Mouse (Mus musculus): ENCODE data around the gene Ppm1b. TPM values are rescaled to one million over a fixed set of nuclear protein-coding genes. Genes with fewer than 3 reads are reported as not detected.

The Ppm1b gene
- polyA plus RNA-seq, 1 experiment from 2014 or later: 53.4 TPM

DNA sequence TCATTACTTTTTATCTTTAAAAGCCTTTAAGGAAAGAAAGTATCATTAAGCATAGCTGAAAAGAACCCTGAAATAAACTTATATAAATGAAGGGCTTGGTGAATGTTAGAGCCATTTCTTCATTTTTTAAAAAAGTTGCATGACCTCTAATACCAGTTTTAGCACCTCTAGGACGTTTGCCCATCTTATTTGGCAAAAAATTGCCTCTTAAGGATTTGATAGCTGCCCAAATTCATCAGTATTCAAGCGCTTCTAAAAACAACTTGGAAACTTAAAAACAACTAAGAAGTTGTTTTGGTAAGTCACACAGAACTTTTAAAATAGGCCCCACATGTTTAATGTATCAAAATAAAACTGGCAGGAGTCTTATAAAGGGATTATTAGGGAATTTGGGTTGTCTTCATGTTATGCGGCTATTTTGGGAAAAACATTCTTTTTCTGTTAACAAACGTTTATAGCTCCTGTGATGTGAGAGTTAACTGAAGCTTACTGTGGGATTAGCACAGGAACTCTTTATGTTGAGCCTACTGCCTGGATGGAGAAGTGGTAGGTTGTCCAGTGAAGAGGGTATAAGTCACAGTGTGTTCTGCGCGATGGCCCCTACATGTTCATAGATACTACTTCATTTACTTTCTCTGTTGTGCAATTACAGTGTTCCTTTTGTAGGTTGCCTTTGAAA lies 2.6 kb downstream of the Ppm1b start:
- 27% methylated on average over 6 of the region's 6 CpGs for WGBS
- H3K4me3 ChIP-seq: peak overlapping the region; percentile 98
- H3K36me3 ChIP-seq: no peaks in the 10 kb centered on the region
- H3K9me3 ChIP-seq: no peaks in the 10 kb centered on the region
- no peak for ATAC-seq (ENCODE audit: extremely low read depth, insufficient number of reproducible peaks, low FRiP score, low TSS enrichment)
- H3K4me1 ChIP-seq: peaks cover 29% of the 10 kb centered on the region
- H3K27me3 ChIP-seq (replicated peaks): no peaks in the 10 kb centered on the region
- peak overlapping the region; percentile 74 for H3K4me2 ChIP-seq
- no peak overlapping the region for H3K27ac ChIP-seq (replicated peaks)
- H3K9ac ChIP-seq: peak overlapping the region; percentile 99

DNA sequence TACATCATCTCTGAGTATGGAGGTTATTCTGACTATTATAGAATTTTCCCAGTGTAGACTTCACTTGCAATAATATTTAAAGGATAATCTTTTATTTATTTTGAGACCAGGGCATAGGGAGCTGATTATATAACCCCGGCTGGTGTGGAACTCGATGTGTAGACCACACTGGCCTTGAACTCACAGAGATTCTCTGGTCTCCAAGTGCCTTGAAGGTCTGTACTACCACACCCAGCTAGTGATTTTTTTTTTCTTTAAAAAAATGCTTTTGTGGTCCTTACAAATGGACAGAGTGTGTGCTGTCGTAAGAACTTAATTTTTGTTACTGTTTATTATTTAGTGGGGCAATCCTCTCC lies 3.1 kb downstream of the Ppm1b start:
- peaks cover 29% of the 10 kb centered on the region for H3K4me1 ChIP-seq
- H3K4me3 ChIP-seq: peak overlapping the region; percentile 98
- no peaks in the 10 kb centered on the region for H3K36me3 ChIP-seq
- 60% methylated on average over 3 of the region's 3 CpGs for WGBS
- no peak for ATAC-seq (ENCODE audit: extremely low read depth, insufficient number of reproducible peaks, low FRiP score, low TSS enrichment)
- H3K4me2 ChIP-seq: peak overlapping the region; percentile 74
- no peaks in the 10 kb centered on the region for H3K27me3 ChIP-seq (replicated peaks)
- no peak overlapping the region for H3K27ac ChIP-seq (replicated peaks)
- H3K9ac ChIP-seq: peak overlapping the region; percentile 99
- no peaks in the 10 kb centered on the region for H3K9me3 ChIP-seq

DNA sequence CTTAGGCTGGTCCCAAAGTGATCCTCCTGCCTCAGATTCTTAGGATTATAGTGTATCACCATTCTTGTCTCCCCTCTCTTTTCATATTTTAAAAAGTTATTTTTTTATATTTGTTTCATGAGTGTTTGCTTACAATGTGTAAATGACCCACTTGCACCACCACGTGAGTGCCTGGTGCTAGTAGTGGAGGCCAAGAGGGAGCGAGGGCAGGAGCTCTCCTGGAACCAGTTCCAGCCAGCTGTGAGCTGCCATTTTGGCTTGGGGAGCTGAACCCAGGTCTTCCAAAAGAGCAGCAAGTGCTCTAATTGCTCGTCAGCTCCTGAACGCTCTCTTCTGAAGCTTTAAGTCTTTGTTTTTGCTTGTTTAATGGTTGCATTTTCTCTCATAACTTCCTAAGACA lies 3.6 kb downstream of the Ppm1b start:
- 69% methylated on average over 4 of the region's 4 CpGs for WGBS
- Histone ChIP-seq H3K4me2 (peak overlapping the region; percentile 74), H3K9me3 (no peaks in the 10 kb centered on the region), H3K27ac (replicated peaks) (no peak overlapping the region), H3K36me3 (peaks cover 1% of the 10 kb centered on the region), H3K9ac (peak overlapping the region; percentile 99; the same call in 1 of the 2 replicates), H3K4me1 (peaks cover 29% of the 10 kb centered on the region), H3K4me3 (peak overlapping the region; percentile 98), H3K27me3 (replicated peaks) (no peaks in the 10 kb centered on the region)
- no peak for ATAC-seq (ENCODE audit: extremely low read depth, insufficient number of reproducible peaks, low FRiP score, low TSS enrichment)

DNA sequence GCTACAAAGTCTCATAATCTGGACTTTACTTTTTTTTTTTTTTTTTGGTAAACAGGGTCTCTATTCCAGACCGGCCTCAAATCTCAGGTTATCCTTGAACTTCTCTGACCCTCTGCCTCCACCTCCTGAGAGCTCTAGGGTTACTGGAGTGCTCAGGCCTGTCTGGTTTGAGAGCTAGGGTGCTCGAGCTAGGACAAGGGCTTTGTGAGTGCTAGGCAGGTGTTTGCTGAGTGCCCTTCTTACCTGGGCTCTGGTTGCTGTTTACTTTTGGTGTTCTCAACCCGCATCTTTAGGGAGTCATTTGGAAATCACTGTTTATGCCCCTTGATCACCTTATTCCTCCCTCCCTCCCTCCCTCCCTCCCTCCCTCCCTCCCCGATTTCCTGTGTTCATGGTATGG lies 5.5 kb downstream of the Ppm1b start:
- H3K27ac ChIP-seq (replicated peaks): no peak overlapping the region
- ATAC-seq (ENCODE audit: extremely low read depth, insufficient number of reproducible peaks, low FRiP score, low TSS enrichment): no peak
- H3K4me3 ChIP-seq: no peak overlapping the region
- H3K4me1 ChIP-seq: peaks cover 20% of the 10 kb centered on the region
- no peak overlapping the region for H3K4me2 ChIP-seq
- no peaks in the 10 kb centered on the region for H3K9me3 ChIP-seq
- H3K9ac ChIP-seq: no peak overlapping the region
- peaks cover 12% of the 10 kb centered on the region for H3K36me3 ChIP-seq
- H3K27me3 ChIP-seq (replicated peaks): no peaks in the 10 kb centered on the region
- WGBS: 85% methylated on average over 4 of the region's 4 CpGs

DNA sequence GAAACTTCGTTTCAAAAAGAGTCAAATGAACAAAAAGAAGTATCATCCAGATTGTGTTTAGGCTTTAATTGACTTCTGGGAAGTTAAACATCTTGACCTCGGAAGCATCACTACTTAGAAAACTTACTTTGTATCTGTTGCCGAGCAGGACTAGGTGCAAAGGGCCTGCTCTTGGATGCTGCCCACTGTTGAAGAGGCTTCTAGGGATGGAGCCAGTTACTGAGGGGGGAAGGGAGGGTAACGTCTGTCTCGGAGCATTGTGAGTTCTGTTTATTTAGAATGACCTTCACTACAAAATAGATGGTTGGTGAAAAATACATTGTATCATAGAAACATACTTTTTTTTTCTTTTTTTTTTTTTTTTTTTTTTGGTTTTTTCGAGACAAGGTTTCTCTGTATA lies 7.1 kb downstream of the Ppm1b start:
- Histone ChIP-seq H3K4me3 (no peak overlapping the region), H3K9ac (no peak overlapping the region)
- 84% methylated on average over 6 of the region's 6 CpGs for WGBS

DNA sequence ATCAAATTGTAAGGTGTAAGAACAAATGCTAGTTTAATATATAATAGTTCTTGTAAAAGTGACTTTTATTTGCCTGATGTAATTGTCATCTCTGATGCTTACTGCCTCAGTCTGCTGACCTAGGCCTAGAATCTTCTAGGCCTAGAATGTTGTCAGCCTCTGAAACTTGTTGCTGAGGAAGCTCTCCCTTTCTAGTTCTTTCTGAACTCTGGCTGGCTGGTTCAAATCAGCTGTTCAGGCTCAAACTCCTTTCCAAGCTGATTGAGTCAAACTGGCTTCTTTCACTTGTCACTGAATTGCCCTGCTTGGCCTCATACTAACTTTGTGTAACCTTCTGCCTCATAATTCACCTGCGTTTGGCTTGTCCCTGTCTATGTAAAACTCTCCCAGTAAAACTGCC lies 9.7 kb downstream of the Ppm1b start:
- Histone ChIP-seq H3K36me3 (peaks cover 12% of the 10 kb centered on the region), H3K9ac (no peak overlapping the region), H3K9me3 (no peaks in the 10 kb centered on the region), H3K27me3 (replicated peaks) (no peaks in the 10 kb centered on the region), H3K4me1 (peaks cover 16% of the 10 kb centered on the region), H3K27ac (replicated peaks) (no peak overlapping the region), H3K4me2 (no peak overlapping the region), H3K4me3 (no peak overlapping the region)
- no peak for ATAC-seq (ENCODE audit: extremely low read depth, insufficient number of reproducible peaks, low FRiP score, low TSS enrichment)
- WGBS: 88% methylated on average over 1 of the region's 1 CpGs

More for the DNA sequence above, 7.1 kb downstream of the Ppm1b start:
- Histone ChIP-seq H3K27ac (replicated peaks) (no peak overlapping the region), H3K27me3 (replicated peaks) (no peaks in the 10 kb centered on the region), H3K9me3 (no peaks in the 10 kb centered on the region), H3K4me1 (peaks cover 21% of the 10 kb centered on the region), H3K36me3 (peaks cover 12% of the 10 kb centered on the region), H3K4me2 (no peak overlapping the region)
- no peak for ATAC-seq (ENCODE audit: extremely low read depth, insufficient number of reproducible peaks, low FRiP score, low TSS enrichment)

DNA sequence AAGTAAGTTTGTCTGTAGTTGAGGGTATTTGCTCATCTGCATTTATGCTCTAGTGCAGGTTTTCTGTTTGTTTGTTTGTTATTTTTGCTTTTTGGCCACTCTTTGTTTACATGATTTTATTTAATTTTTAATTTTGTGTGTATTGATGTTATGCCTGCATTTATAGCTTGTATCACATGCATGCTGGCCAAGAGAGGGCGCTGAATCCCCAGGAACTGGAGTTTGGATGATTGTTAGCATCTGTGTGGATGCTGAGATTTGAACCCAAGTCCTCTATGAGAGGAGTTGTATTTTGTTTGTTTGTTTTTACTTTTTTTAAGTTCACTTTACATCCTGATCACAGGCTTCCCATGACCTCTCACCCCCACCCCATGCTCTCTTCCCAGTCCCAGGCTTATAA lies 10.5 kb downstream of the Ppm1b start:
- no peak overlapping the region for H3K27ac ChIP-seq (replicated peaks)
- H3K4me3 ChIP-seq: no peak overlapping the region
- peaks cover 12% of the 10 kb centered on the region for H3K36me3 ChIP-seq
- no peak overlapping the region for H3K9ac ChIP-seq
- H3K9me3 ChIP-seq: no peaks in the 10 kb centered on the region
- WGBS: 75% methylated on average over 1 of the region's 1 CpGs
- H3K4me2 ChIP-seq: no peak overlapping the region
- ATAC-seq (ENCODE audit: extremely low read depth, insufficient number of reproducible peaks, low FRiP score, low TSS enrichment): no peak
- H3K27me3 ChIP-seq (replicated peaks): no peaks in the 10 kb centered on the region
- peaks cover 16% of the 10 kb centered on the region for H3K4me1 ChIP-seq

DNA sequence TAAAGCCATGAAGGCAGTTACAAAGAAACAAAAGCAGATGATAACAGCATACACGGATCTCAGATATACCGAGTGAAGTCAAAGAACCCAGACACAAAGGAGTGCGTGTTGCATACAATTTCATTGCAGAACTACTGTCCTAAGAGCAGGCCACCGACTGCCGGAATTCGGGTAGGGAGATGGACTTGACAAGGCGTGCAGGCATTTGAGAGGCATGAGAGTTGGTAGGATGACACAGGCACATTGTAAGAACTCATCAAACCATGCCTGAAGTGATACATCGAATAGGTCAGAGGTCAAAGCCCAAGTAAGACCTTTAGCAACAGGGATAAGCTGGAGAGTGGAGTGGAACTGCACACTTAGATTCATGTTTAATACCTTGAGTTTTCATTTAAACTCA lies 13.4 kb downstream of the Ppm1b start:
- Histone ChIP-seq H3K4me2 (no peak overlapping the region), H3K27ac (replicated peaks) (no peak overlapping the region), H3K4me3 (no peak overlapping the region), H3K9me3 (no peaks in the 10 kb centered on the region), H3K9ac (no peak overlapping the region), H3K4me1 (peaks cover 16% of the 10 kb centered on the region), H3K36me3 (peaks cover 12% of the 10 kb centered on the region), H3K27me3 (replicated peaks) (no peaks in the 10 kb centered on the region)
- WGBS: 78% methylated on average over 8 of the region's 8 CpGs
- no peak for ATAC-seq (ENCODE audit: extremely low read depth, insufficient number of reproducible peaks, low FRiP score, low TSS enrichment)

DNA sequence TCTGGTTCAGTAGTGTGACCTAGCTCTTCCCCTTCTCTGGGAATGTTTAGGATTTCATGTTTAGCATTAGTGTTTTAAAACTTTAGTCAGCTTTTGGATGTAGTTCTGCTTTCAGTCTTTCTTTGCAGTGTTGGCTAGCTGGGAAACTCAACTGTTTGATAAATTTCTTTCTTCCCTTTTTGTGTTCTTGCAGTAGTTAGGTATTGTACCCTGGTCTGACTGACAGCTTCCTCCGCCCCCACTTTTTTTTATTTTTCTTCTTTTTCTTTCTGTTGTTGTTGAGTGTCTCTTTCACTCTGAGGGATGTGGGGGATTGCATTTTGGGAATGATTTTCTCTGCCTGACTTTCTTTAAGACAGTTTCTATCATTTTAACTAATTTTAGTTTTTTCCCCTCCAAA lies 25.2 kb downstream of the Ppm1b start:
- no peak for ATAC-seq (ENCODE audit: extremely low read depth, insufficient number of reproducible peaks, low FRiP score, low TSS enrichment)
- Histone ChIP-seq H3K36me3 (peaks cover 17% of the 10 kb centered on the region), H3K9me3 (peaks cover 9% of the 10 kb centered on the region; the same call in 1 of the 2 replicates), H3K27ac (replicated peaks) (no peak overlapping the region), H3K4me3 (no peak overlapping the region), H3K4me1 (peaks cover 25% of the 10 kb centered on the region), H3K9ac (no peak overlapping the region), H3K27me3 (replicated peaks) (no peaks in the 10 kb centered on the region), H3K4me2 (no peak overlapping the region)
- 91% methylated on average over 1 of the region's 1 CpGs for WGBS

DNA sequence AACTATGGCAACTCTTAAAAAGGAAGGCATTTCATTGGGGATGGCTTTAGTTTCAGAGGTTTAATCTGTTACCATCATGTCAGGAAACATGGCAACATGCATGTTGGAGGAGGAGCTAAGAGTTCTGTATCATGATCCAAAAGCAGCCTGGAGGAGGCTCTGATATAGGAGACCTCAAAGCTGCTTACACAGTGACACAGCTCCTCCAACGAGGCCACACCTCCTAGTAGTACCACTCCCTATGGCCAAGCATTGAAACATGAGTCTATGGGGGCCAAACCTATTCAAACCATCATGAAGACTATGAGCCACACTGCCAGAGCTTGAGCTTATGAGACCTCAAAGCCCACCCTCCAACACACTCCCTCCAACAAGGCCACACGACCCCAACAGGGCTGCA lies 26.2 kb downstream of the Ppm1b start:
- Histone ChIP-seq H3K4me2 (no peak overlapping the region), H3K27ac (replicated peaks) (no peak overlapping the region), H3K4me1 (peaks cover 35% of the 10 kb centered on the region), H3K27me3 (replicated peaks) (no peaks in the 10 kb centered on the region), H3K4me3 (no peak overlapping the region), H3K9me3 (0 out of 2 replicates have a peak, but pooled peaks cover 4% of the 10 kb centered on the region), H3K9ac (no peak overlapping the region), H3K36me3 (peaks cover 11% of the 10 kb centered on the region)
- WGBS: 83% methylated on average over 2 of the region's 2 CpGs
- ATAC-seq (ENCODE audit: extremely low read depth, insufficient number of reproducible peaks, low FRiP score, low TSS enrichment): no peak

DNA sequence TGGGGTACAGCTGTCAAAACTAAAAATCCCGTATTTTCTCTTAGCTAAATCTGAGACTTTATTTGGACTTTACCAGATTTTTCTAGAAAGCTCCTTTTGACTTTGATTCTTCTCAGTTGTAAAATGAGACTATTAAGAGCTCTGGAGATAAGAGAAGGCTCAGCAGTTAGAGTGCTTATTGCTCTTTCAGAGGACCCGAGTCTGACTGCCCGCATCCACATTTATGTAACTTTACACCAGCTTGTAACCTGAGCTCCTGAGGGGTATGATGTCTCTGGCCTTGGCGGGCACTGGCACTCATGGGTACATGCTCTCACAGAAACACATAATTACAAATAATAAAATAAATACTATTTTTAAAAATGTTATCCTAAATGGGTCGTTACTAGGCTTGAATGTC lies 29.8 kb downstream of the Ppm1b start:
- Histone ChIP-seq H3K27me3 (replicated peaks) (no peaks in the 10 kb centered on the region), H3K4me3 (no peak overlapping the region), H3K9me3 (no peaks in the 10 kb centered on the region), H3K9ac (no peak overlapping the region), H3K27ac (replicated peaks) (0 out of 2 replicates have a peak overlapping the region, but pooled peaks have one; percentile 32), H3K4me1 (peaks cover 48% of the 10 kb centered on the region), H3K36me3 (no peaks in the 10 kb centered on the region), H3K4me2 (no peak overlapping the region)
- 40% methylated on average over 5 of the region's 5 CpGs for WGBS
- no peak for ATAC-seq (ENCODE audit: extremely low read depth, insufficient number of reproducible peaks, low FRiP score, low TSS enrichment)

DNA sequence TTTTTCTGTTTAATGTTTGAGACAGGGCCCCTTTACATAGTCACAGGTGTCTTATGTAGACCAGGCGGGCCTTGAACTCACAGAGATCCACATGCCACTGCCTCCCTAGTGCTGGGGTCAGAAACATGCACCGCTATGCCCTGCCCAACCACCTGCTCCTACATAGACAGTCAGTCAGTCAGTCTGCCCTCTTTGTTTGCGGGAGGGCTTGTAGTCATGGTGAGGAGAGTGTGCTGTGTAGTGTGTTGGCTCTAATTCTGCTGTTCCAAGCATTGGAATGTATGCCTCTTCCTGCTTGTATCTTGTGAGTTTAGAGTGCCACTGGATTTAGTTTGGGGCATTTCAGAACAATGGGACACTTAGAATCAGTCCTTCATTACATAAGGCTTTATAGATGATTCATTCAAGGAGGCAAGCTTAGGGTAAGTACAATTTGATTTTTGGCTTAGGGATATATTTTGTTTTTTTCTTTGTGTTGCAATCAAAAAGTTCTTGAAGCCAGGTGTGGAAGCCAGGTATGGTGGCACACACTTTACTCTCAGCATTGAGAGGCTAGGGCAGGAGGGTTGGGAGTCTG lies 31.4 kb downstream of the Ppm1b start:
- no peak overlapping the region for H3K4me3 ChIP-seq
- peaks cover 44% of the 10 kb centered on the region for H3K4me1 ChIP-seq
- WGBS: 71% methylated on average over 3 of the region's 3 CpGs
- H3K9me3 ChIP-seq: no peaks in the 10 kb centered on the region
- H3K9ac ChIP-seq: no peak overlapping the region
- no peak overlapping the region for H3K4me2 ChIP-seq
- H3K27me3 ChIP-seq (replicated peaks): no peaks in the 10 kb centered on the region
- H3K36me3 ChIP-seq: no peaks in the 10 kb centered on the region
- ATAC-seq (ENCODE audit: extremely low read depth, insufficient number of reproducible peaks, low FRiP score, low TSS enrichment): no peak
- H3K27ac ChIP-seq (replicated peaks): 0 out of 2 replicates have a peak overlapping the region, but pooled peaks have one; percentile 5
